Mouse (Mus musculus) A20 (cell line): ENCODE measurements around the gene Hist1h4c.
"Not testable (repeated sequence)": the region's sequence is repeated elsewhere in the genome, so short reads cannot be mapped to it uniquely, and the experiment has no call there.

ENCODE experiments used
- DNase-seq: peaks from one replicate; pipeline ENCODE4 v3.0.0-alpha.2; 2011; ENCODE audit warnings: low read depth, low spot score

Gene Hist1h4c

GRCm38 (mm10) chr13:23729706-23730105 is 31.5 kb upstream of the Hist1h4c start:
- DNase-seq, result no peak

DNA sequence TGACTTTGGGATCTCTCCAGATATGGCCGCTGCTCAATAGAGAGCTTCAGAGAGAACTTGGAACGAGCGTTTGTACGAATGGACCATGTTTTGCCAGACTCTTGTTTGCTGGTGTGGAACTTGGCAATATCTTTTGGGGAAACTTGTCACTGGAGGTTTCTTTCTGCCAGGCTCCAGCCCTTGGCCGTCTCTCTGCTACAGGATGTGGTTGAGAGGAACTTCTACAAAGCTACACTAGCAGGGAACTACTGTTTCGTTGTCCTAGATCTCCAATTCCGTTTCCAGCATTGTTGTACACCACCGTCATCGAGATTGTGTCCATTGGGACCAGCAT is 30.9 kb upstream of the Hist1h4c start:
- DNase-seq, result no peak

- no peak for DNase-seq
Measured at GRCm38 (mm10) chr13:23728472-23729191, 30.4 kb upstream of the Hist1h4c start.

GRCm38 (mm10) chr13:23725213-23725612 is 27.0 kb upstream of the Hist1h4c start:
- DNase-seq, result no peak

DNA sequence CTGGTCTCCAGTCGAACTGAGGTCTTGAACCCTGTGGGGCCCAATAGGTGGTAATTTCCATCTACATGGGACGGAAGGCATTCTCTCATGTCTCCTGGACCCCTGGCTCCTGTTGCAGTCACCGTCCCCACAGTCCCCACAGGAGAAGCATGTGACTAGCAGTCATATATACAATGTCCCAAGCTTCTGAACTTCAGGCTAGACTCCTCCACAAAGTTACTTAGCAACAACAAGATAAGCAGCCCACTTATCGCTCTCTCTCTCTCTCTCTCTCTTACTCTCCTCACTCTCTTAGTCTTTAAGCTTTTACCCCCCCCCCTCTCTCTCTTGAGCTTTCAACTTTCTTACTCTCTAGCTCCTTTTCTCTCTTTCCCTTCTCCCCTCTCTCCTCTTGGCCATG is 26.0 kb upstream of the Hist1h4c start:
- DNase-seq, result no peak

GRCm38 (mm10) chr13:23717593-23718245 is 19.5 kb upstream of the Hist1h4c start:
- not testable (repeated sequence) for DNase-seq

DNA sequence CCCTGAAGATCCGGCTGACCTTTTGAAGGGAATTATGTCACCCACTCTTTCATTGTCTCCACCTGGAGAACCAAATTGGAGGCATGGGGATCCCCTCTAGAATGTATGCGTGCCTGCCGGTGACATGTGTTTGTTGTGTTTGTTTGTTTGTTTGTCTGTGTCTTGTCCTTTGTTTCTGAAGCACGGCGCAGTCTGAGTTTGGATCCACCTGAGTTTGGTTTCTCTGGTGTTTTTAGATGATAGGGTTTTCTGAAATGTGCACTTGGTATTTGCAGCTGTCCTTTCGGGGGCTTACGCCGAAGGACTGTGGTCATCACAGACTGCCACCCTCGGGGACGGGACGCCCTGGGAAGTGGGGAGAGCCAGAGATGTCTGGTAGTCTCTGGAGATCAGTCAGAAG is 18.9 kb upstream of the Hist1h4c start:
- no peak for DNase-seq

GRCm38 (mm10) chr13:23716261-23717042 is 18.2 kb upstream of the Hist1h4c start:
- no peak for DNase-seq

DNA sequence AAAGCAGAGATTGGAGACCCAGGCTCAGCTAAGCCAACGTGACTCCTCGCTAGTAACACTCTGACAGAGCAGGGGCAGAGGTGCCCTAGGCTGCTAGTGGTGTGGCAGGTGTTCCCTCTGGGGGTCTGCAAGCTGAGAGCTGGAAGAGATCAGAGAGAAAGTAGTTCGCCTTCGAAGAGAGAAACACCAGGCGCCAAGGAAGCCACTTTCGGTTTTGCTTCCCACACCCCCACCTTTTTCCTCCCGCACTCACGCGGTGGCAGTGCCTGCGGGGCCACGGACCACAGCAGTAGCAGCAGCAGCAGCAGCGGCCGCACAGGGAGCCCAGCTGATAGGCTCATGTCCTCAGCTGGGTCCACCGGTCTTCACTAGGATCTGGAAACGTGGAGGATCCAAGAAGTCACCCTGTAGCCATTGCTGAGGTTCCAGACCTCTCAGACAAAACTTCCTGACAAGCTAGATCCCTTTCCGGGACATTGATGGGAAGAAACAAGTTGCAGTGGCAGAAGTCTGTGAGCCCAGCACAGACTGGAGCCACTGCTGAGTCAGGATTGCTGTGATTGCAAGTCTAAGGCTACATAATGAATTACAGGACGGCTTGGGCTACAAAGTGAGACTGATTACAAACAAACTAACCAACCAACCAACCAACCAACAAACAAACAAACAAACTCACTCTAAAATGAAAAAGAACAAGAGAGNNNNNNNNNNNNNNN is 12.3 kb upstream of the Hist1h4c start, which contains the start of gene Hfe:
Gene Hfe (minus strand): TSS at position 481 of the 716 bp plus-strand sequence.
- peak; percentile 52 for DNase-seq

DNA sequence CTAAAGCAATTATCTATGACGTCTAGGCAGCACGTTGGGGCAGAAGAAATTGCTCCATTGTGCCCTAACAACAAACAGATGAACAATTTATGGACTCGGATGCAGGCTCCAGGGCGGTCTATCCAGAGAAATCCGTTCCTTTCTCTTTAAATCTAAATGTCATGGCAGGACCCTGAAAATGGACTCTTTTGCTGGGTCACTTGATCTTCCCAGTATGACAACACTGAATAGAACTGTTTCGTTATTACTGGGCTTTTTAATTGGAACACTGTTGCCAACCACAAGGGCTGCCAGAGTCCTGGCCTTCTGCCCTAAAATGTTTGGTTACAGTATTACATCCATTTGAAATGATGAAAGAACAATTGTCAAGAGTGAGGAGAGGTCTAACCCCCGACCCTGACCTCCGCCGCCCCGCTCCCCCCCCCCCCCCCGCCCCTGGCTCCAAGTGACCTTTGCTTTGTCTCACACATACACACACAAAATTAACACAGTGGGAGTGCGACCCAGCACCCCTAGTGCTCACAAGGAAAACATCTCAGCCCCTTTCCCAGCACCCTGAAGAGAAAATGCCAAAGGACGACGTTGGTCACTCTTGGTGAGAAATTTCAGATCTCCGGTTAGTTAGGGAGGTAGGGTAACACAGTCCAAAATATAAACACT is 11.6 kb upstream of the Hist1h4c start:
- no peak for DNase-seq

GRCm38 (mm10) chr13:23708654-23709053 is 10.4 kb upstream of the Hist1h4c start:
- no peak for DNase-seq

DNA sequence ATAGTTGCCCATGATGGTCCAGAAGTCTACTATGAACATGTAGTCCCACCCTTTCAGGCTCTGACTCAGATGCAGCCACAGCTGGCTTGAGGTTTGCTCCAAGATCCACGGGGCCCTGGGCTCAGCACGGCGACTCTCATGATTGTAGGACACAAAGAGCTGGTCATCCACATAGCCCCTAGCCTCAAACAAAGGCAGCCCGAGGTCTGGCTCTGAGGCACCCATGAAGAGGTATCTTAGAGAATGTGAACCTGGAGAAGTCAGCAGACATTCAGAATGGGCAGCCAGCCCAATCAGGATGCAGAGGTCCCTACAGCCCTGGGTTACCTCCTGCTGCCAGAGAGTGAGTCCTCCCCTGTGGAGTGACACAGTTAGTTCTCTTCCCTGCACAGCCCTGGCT is 9.8 kb upstream of the Hist1h4c start:
- DNase-seq, result no peak

- DNase-seq, result no peak
Measured at GRCm38 (mm10) chr13:23706771-23707170, 8.5 kb upstream of the Hist1h4c start.

- peak; percentile 54 for DNase-seq
Measured at GRCm38 (mm10) chr13:23705751-23706356, 7.6 kb upstream of the Hist1h4c start.

GRCm38 (mm10) chr13:23702801-23703200 is 4.5 kb upstream of the Hist1h4c start:
- not testable (repeated sequence) for DNase-seq

- no peak for DNase-seq
Measured at GRCm38 (mm10) chr13:23702220-23702619, 4.0 kb upstream of the Hist1h4c start.

DNA sequence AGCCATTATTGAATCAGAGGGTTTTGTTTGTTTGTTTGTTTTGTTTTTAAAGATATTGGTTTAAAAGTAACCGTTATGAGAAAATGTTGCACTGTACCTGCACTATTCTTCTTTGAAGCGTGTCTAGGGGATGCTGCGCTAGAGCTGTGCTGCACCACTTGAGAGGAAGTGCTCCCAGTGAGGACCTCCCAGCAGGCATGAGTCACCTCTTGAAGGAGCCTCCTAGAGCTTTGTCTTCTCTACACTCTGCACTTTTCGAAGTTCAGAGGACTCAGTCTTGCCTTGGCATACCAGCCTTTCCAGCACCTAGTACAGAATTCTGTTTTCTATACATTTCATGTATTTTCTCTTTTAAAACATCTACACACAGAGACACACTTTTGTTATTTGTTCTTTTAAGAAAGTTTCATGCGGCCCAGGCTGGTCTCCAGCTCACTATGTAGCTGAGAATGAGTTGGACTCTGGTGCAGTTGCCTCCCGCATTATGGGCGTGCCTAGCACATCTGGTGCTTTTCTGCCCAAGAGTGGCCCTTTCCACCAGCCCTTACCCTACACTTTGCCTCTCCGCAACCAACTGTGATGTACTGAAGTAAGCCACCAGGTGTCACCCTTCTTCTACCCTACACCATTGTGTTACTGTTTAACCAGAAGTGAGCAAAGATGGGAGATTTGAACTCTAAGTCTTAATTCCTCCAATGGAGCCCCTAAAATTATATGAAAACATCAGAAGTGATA is 2.7 kb upstream of the Hist1h4c start:
- DNase-seq, result peak; percentile 83

DNA sequence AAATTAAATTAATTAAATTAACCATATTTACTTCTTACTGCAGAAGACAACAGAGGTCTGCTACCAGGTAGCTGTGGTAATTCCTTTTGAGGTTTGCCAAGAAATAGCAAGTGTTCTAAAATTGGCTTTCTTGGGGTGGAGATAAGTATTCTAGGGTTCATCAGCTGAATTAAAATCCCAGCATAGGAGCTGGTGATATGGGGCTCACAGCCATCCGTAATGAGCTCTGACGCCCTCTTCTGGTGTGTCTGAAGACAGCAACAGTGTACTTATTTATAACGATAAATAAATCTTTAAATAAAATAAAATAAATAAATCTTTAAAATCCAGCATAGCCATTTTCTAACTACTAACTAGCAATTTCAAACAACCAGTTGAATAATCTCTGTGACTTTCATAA is 1.5 kb upstream of the Hist1h4c start:
- no peak for DNase-seq

DNA sequence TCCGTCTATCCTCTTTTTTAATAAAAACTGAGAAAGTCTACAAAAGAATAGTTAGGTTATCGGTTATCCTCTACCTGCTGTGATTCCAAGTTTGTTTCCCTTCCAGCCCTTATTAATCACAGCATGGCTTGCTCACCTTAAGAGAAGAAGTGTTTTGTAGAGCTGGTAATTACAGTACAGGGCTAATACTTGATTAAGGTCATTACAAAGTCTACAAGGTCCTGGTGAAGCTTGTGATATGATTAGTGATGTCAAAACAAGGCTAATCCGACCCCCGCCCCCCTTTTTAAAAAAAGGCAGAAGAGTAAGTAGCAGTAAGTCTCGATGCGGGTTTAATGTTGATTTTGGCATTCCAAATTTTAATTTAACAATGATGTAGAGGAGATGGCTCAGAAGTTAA is 742 bp upstream of the Hist1h4c start:
- DNase-seq, result no peak
